ENCODE assay signal across 7 mouse cellular contexts in the genomic region with DNA sequence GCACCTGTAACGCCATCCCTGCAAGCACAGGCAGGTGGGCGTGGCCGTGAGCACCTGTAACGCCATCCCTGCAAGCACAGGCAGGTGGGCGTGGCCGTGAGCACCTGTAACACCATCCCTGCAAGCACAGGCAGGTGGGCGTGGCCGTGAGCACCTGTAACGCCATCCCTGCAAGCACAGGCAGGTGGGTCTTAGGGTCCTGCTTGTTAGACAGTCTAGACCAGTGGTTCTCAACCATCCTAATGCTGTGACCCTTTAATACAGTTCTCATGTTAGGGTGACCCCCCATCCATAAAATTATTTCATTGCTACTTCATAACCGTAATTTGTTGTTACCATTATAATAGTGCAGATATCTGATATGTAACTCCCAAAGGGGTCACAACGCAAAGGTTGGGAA. TPM values are rescaled to one million over a fixed set of nuclear protein-coding genes. Genes with fewer than 3 reads are reported as not detected.
DNase-seq lines count a peak whose midpoint lies in the region; ATAC-seq and TF ChIP-seq lines count a peak whose summit lies in the region.
"Not testable (repeated sequence)": the region's sequence is repeated elsewhere in the genome, so short reads cannot be mapped to it uniquely, and the experiment has no call there.

No protein-coding gene starts in this region.

- not testable (repeated sequence) for H3K36me3 ChIP-seq in forebrain, embryonic 13.5 days (ENCODE audit: poor library complexity, severe bottlenecking); intestine, embryonic 14.5 days (ENCODE audit: control insufficient read depth, insufficient read depth, low read length); intestine, embryonic 16.5 days (ENCODE audit: control insufficient read depth, insufficient read depth, low read length); midbrain, embryonic 13.5 days; stomach, embryonic 15.5 days; stomach, postnatal 0 days (ENCODE audit: control insufficient read depth, insufficient read depth, low read length)

- not testable (repeated sequence) for TF ChIP-seq EP300 in stomach, postnatal 0 days (optimal IDR thresholded peaks at IDR 0.05)

- H3K9me3 ChIP-seq in forebrain, embryonic 13.5 days (replicated peaks); intestine, embryonic 14.5 days (ENCODE audit: control insufficient read depth, low read length); intestine, embryonic 16.5 days (ENCODE audit: control insufficient read depth, low read length); midbrain, embryonic 13.5 days; stomach, embryonic 15.5 days; stomach, postnatal 0 days (ENCODE audit: control insufficient read depth, low read length): not testable (repeated sequence)

- not testable (repeated sequence) for H3K4me2 ChIP-seq in forebrain, embryonic 13.5 days; intestine, embryonic 14.5 days (ENCODE audit: low read length); intestine, embryonic 16.5 days (ENCODE audit: low read depth, low read length); midbrain, embryonic 13.5 days (replicated peaks); stomach, embryonic 15.5 days; stomach, postnatal 0 days (replicated peaks; ENCODE audit: low read depth)

- ATAC-seq in forebrain, embryonic 13.5 days, result 0 out of 2 replicates have a peak, but pooled peaks have one; percentile 10
- ATAC-seq in intestine, embryonic 14.5 days (replicated peaks; ENCODE audit: low FRiP score, low TSS enrichment, low read depth), result peak; percentile 70; the same call in 1 of the 2 replicates
- ATAC-seq in intestine, embryonic 16.5 days, result peak; percentile 77
- ATAC-seq in midbrain, embryonic 13.5 days, result peak; percentile 50; the same call in 1 of the 2 replicates
- ATAC-seq in stomach, embryonic 15.5 days (ENCODE audit: insufficient read depth, low FRiP score, low read depth), result peak; percentile 39; the same call in 1 of the 2 replicates
- ATAC-seq in stomach, postnatal 0 days (ENCODE audit: low FRiP score, low TSS enrichment), result peak; percentile 40; the same call in 1 of the 2 replicates

- WGBS in forebrain, embryonic 13.5 days, result 68% methylated on average over 11 of the region's 11 CpGs
- 65% methylated on average over 6 of the region's 11 CpGs for WGBS in intestine, embryonic 14.5 days
- WGBS in intestine, embryonic 16.5 days, result 51% methylated on average over 11 of the region's 11 CpGs
- 72% methylated on average over 9 of the region's 11 CpGs for WGBS in midbrain, embryonic 13.5 days
- WGBS in stomach, embryonic 15.5 days, result 41% methylated on average over 11 of the region's 11 CpGs
- whole genome bisulfite sequencing in stomach, postnatal 0 days, result 60% methylated on average over 7 of the region's 11 CpGs

- H3K9ac ChIP-seq in forebrain, embryonic 13.5 days; intestine, embryonic 14.5 days (ENCODE audit: low read length); intestine, embryonic 16.5 days (ENCODE audit: low read depth, low read length); midbrain, embryonic 13.5 days (replicated peaks); stomach, embryonic 15.5 days; stomach, postnatal 0 days (ENCODE audit: low read length): not testable (repeated sequence)

- not testable (repeated sequence) for H3K27me3 ChIP-seq in forebrain, embryonic 13.5 days; intestine, embryonic 14.5 days (replicated peaks; ENCODE audit: control insufficient read depth, insufficient read depth, low read length); intestine, embryonic 16.5 days (replicated peaks; ENCODE audit: control insufficient read depth, insufficient read depth, low read length); midbrain, embryonic 13.5 days; stomach, embryonic 15.5 days (replicated peaks); stomach, postnatal 0 days (ENCODE audit: control insufficient read depth, insufficient read depth, low read length)

- not testable (repeated sequence) for H3K27ac ChIP-seq in forebrain, embryonic 13.5 days; intestine, embryonic 14.5 days (ENCODE audit: low read depth); intestine, embryonic 16.5 days (ENCODE audit: low read length); midbrain, embryonic 13.5 days; stomach, embryonic 15.5 days; stomach, postnatal 0 days (replicated peaks)
- peak overlapping the region; percentile 50; the same call in 1 of the 2 replicates for H3K27ac ChIP-seq in layer of hippocampus, adult 2 months

- not testable (repeated sequence) for DNase-seq in intestine, embryonic 14.5 days (ENCODE audit: low spot score); layer of hippocampus, adult 2 months (ENCODE audit: low spot score in 2 of 2); stomach, postnatal 0 days (ENCODE audit: low spot score)

- H3K4me3 ChIP-seq in forebrain, embryonic 13.5 days; intestine, embryonic 14.5 days (ENCODE audit: low read depth, low read length); intestine, embryonic 16.5 days (ENCODE audit: low read length); layer of hippocampus, adult 2 months; midbrain, embryonic 13.5 days (replicated peaks); stomach, embryonic 15.5 days (replicated peaks); stomach, postnatal 0 days (ENCODE audit: low read depth, low read length): not testable (repeated sequence)

- not testable (repeated sequence) for TF ChIP-seq CTCF in layer of hippocampus, adult 2 months (conservative IDR thresholded peaks at IDR 0.05); stomach, postnatal 0 days (IDR thresholded peaks at IDR 0.05; ENCODE audit: low read depth)

- not testable (repeated sequence) for H3K4me1 ChIP-seq in forebrain, embryonic 13.5 days; intestine, embryonic 14.5 days (replicated peaks; ENCODE audit: control insufficient read depth, insufficient read depth, low read length); intestine, embryonic 16.5 days (ENCODE audit: control insufficient read depth, insufficient read depth, low read length); stomach, embryonic 15.5 days; stomach, postnatal 0 days (replicated peaks; ENCODE audit: control insufficient read depth, insufficient read depth)
- peaks cover 11% of the 10 kb centered on the region for H3K4me1 ChIP-seq in midbrain, embryonic 13.5 days (replicated peaks)

RNA-seq across cellular contexts. Expression of gene 1110059E24Rik, which starts 24.3 kb away (rescaled TPM):
- 69.9 and 70.3 TPM in 2 replicates for polyA plus RNA-seq in forebrain, embryonic 13.5 days (2015; fragmentation: Nextera tagmentation; extraction: Ambion mirVana)
- polyA plus RNA-seq in intestine, embryonic 14.5 days (2014; fragmentation: Nextera tagmentation; extraction: Ambion mirVana), result 66.1 and 68.5 TPM in 2 replicates
- 63.4 and 63.9 TPM in 2 replicates for polyA plus RNA-seq in intestine, embryonic 16.5 days (2015; fragmentation: Nextera tagmentation; extraction: Ambion mirVana)
- total RNA-seq in layer of hippocampus, adult 2 months (2021), result 10 to 100 TPM; 25.0 to 28.2 TPM
- polyA plus RNA-seq in midbrain, embryonic 13.5 days (2015; fragmentation: Nextera tagmentation; extraction: Ambion mirVana), result 68.6 and 69.9 TPM in 2 replicates
- 53.6 and 57.7 TPM in 2 replicates for polyA plus RNA-seq in stomach, embryonic 15.5 days (2015; fragmentation: Nextera tagmentation; extraction: Ambion mirVana)
- polyA plus RNA-seq in stomach, postnatal 0 days (2015; fragmentation: Nextera tagmentation; extraction: Ambion mirVana), result 31.4 and 33.4 TPM in 2 replicates

RNA-seq across cellular contexts. Expression of gene Abhd17b, which starts 24.5 kb away (rescaled TPM):
- polyA plus RNA-seq in forebrain, embryonic 13.5 days (2015; fragmentation: Nextera tagmentation; extraction: Ambion mirVana), result 35.1 and 40.0 TPM in 2 replicates
- polyA plus RNA-seq in intestine, embryonic 14.5 days (2014; fragmentation: Nextera tagmentation; extraction: Ambion mirVana), result 27.5 and 28.2 TPM in 2 replicates
- 7.3 and 15.9 TPM in 2 replicates for polyA plus RNA-seq in intestine, embryonic 16.5 days (2015; fragmentation: Nextera tagmentation; extraction: Ambion mirVana)
- 10 to 100 TPM; 41.4 to 45.8 TPM for total RNA-seq in layer of hippocampus, adult 2 months (2021)
- polyA plus RNA-seq in midbrain, embryonic 13.5 days (2015; fragmentation: Nextera tagmentation; extraction: Ambion mirVana), result 38.3 and 40.1 TPM in 2 replicates
- 25.4 and 25.5 TPM in 2 replicates for polyA plus RNA-seq in stomach, embryonic 15.5 days (2015; fragmentation: Nextera tagmentation; extraction: Ambion mirVana)
- 19.3 and 22.6 TPM in 2 replicates for polyA plus RNA-seq in stomach, postnatal 0 days (2015; fragmentation: Nextera tagmentation; extraction: Ambion mirVana)

Comparison
In these comparisons a context has a peak if more than half of its experiments do, and no peak if none do; other contexts are left out.
1. ATAC-seq: peak in every context shown above with its lines; median percentile 77 in intestine, embryonic 16.5 days; 70 in intestine, embryonic 14.5 days; 50 in midbrain, embryonic 13.5 days; 40 in stomach, postnatal 0 days; 39 in stomach, embryonic 15.5 days; 10 in forebrain, embryonic 13.5 days.